Mouse (Mus musculus) forebrain, embryonic 10.5 days (tissue): ENCODE data around the gene Dmbx1. TPM values are rescaled to one million over a fixed set of nuclear protein-coding genes. Genes with fewer than 3 reads are reported as not detected.

Source experiments
- DNase-seq: peaks from one replicate; pipeline ENCODE4 v3.0.0-alpha.2; 2017; ENCODE audit warnings: low spot score; ENCODE audit errors: extremely low spot score
- H3K27ac ChIP-seq: fragments of 300-500 bp; sonication (generic); 2 replicates; pipeline ENCODE4 v1.5.1; 2016; ENCODE audit warnings: mild to moderate bottlenecking
- H3K27me3 ChIP-seq: fragments of 300-500 bp; sonication (generic); 2 replicates; pipeline ENCODE4 v1.6.1; 2016; ENCODE audit warnings: mild to moderate bottlenecking; ENCODE audit not compliant: poor library complexity, severe bottlenecking
- H3K36me3 ChIP-seq: fragments of 300-500 bp; sonication (generic); replicated peaks from 2 replicates; pipeline ENCODE4 v1.6.1; 2016; ENCODE audit warnings: mild to moderate bottlenecking, moderate library complexity
- H3K4me1 ChIP-seq: fragments of 300-500 bp; sonication (generic); 2 replicates; pipeline ENCODE4 v1.6.1; 2016
- H3K4me3 ChIP-seq: fragments of 300-500 bp; sonication (generic); 2 replicates; pipeline ENCODE4 v1.5.1; 2016; ENCODE audit warnings: mild to moderate bottlenecking, moderate library complexity
- H3K9me3 ChIP-seq: fragments of 300-500 bp; sonication (generic); 2 replicates; pipeline ENCODE4 v1.6.1; 2016; ENCODE audit warnings: mild to moderate bottlenecking, moderate library complexity
- WGBS: fragments of 180-500 bp; shearing (Covaris S2); methylation state at CpG from one replicate; pipeline ENCODE4 v1.1.7; 2016; 5-methylcytosine and 5-hydroxymethylcytosine counted together
- polyA plus RNA-seq: library from polyadenylated mRNA; unstranded; fragments of >200 nt; fragmentation: Nextera tagmentation; extraction: Ambion mirVana; gene quantifications from 2 replicates; pipeline ENCODE4 v1.2.1, GENCODE M21; 2016

Gene Dmbx1
- polyA plus RNA-seq, 1 experiment from 2014 or later = 2.3 TPM

GRCm38 (mm10) chr4:115878216-115878678 lies 61.5 kb downstream of the Dmbx1 start:
- DNase-seq = peak; percentile 74
- peaks cover 32% of the 10 kb centered on the region for H3K27me3 ChIP-seq
- H3K4me3 ChIP-seq = peak overlapping the region; percentile 29
- no peaks in the 10 kb centered on the region for H3K9me3 ChIP-seq
- peak overlapping the region; percentile 86 for H3K27ac ChIP-seq
- WGBS = 2% methylated on average over 11 of the region's 11 CpGs
- peaks cover 35% of the 10 kb centered on the region for H3K36me3 ChIP-seq
- peaks cover 60% of the 10 kb centered on the region for H3K4me1 ChIP-seq

DNA sequence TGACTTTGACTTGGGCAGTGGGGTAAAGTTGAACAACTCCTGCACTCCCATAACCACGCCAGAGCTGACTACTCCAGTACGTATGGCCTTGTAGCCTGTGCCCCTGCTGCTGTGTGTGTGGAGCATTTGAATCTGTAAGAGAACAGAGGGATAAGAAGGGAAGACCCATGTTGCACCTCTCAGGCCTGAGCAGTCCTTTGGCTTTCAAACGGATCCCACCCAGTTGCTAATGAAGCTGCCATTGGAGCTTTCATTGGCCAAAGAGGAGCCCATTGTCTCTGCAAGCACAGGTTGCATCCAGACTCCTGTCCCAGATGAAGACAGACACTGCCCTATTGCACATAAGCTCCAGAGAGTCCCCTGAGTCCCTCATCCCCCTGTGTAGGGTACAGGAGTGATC lies 66.5 kb downstream of the Dmbx1 start:
- whole genome bisulfite sequencing = 76% methylated on average over 3 of the region's 3 CpGs
- Histone ChIP-seq H3K4me1 (peaks cover 37% of the 10 kb centered on the region), H3K27me3 (peaks cover 12% of the 10 kb centered on the region; the same call in 1 of the 2 replicates), H3K36me3 (peaks cover 53% of the 10 kb centered on the region), H3K27ac (no peak overlapping the region), H3K4me3 (no peak overlapping the region), H3K9me3 (no peaks in the 10 kb centered on the region)
- no peak for DNase-seq

GRCm38 (mm10) chr4:115869512-115870210 lies 70.1 kb downstream of the Dmbx1 start:
- H3K4me1 ChIP-seq = peaks cover 21% of the 10 kb centered on the region
- H3K4me3 ChIP-seq = no peak overlapping the region; the same call in 1 of the 2 replicates
- H3K9me3 ChIP-seq = no peaks in the 10 kb centered on the region
- WGBS = 16% methylated on average over 16 of the region's 16 CpGs
- H3K27me3 ChIP-seq = 0 out of 2 replicates have a peak, but pooled peaks cover 3% of the 10 kb centered on the region
- H3K27ac ChIP-seq = peak overlapping the region; percentile 79
- peaks cover 49% of the 10 kb centered on the region for H3K36me3 ChIP-seq
- no peak for DNase-seq

Other genes starting within 250 kb of the Dmbx1 start
- gene Efcab14, start 202.2 kb downstream of the Dmbx1 start, polyA plus RNA-seq = 32.9 and 33.9 TPM in 2 replicates
- 0.25 and 0.41 TPM in 2 replicates for gene Tex38, start 158.9 kb downstream of the Dmbx1 start, polyA plus RNA-seq
- 45.8 and 56.3 TPM in 2 replicates for gene Atpaf1, start 155.1 kb downstream of the Dmbx1 start, polyA plus RNA-seq
- 2.7 and 3.9 TPM in 2 replicates for gene Mob3c, start 111.8 kb downstream of the Dmbx1 start, polyA plus RNA-seq
- 26.5 and 26.8 TPM in 2 replicates for gene Mknk1, start 100.7 kb downstream of the Dmbx1 start, polyA plus RNA-seq
- gene Kncn, start 55.5 kb downstream of the Dmbx1 start, polyA plus RNA-seq = not detected in 2 replicates
- 0.16 TPM in 1 of 2 replicates, not detected in the other for gene 6430628N08Rik, start 49.3 kb downstream of the Dmbx1 start, polyA plus RNA-seq
- gene Faah, start 78.0 kb upstream of the Dmbx1 start, polyA plus RNA-seq = 1.9 and 2.3 TPM in 2 replicates
- gene Nsun4, start 114.0 kb upstream of the Dmbx1 start, polyA plus RNA-seq = 17.3 and 18.0 TPM in 2 replicates
- gene Uqcrh, start 135.1 kb upstream of the Dmbx1 start, polyA plus RNA-seq = 440 and 449 TPM in 2 replicates
- gene Lrrc41, start 135.3 kb upstream of the Dmbx1 start, polyA plus RNA-seq = 61.8 and 68.1 TPM in 2 replicates
- 91.5 and 95.8 TPM in 2 replicates for gene Rad54l, start 183.8 kb upstream of the Dmbx1 start, polyA plus RNA-seq
- 50.6 and 54.7 TPM in 2 replicates for gene Pomgnt1, start 183.9 kb upstream of the Dmbx1 start, polyA plus RNA-seq
- 2.0 and 2.6 TPM in 2 replicates for gene Lurap1, start 211.4 kb upstream of the Dmbx1 start, polyA plus RNA-seq
- not detected in 2 replicates for gene Tspan1, start 227.7 kb upstream of the Dmbx1 start, polyA plus RNA-seq
- not detected in 2 replicates for gene 1700042G07Rik, start 233.4 kb upstream of the Dmbx1 start, polyA plus RNA-seq
- gene Gm49337, start 233.5 kb upstream of the Dmbx1 start, polyA plus RNA-seq = not detected in 2 replicates